Mouse (Mus musculus): ENCODE measurements around the gene B230104I21Rik. TPM values are rescaled to one million over a fixed set of nuclear protein-coding genes. Genes with fewer than 3 reads are reported as not detected.

The B230104I21Rik gene
- polyA plus RNA-seq, 1 experiment from 2014 or later: not detected

GRCm38 (mm10) chr4:154385208-154385607 lies 49.3 kb downstream of the B230104I21Rik start:
- Histone ChIP-seq H3K27ac (peak overlapping the region; percentile 67; the same call in 1 of the 2 replicates), H3K4me1 (peaks cover 67% of the 10 kb centered on the region)
- no peak for ATAC-seq (ENCODE audit: low FRiP score, low read depth)

GRCm38 (mm10) chr4:154385918-154386317 lies 50.0 kb downstream of the B230104I21Rik start:
- 29% methylated on average over 2 of the region's 2 CpGs for whole genome bisulfite sequencing
- Histone ChIP-seq H3K4me3 (no peak overlapping the region), H3K27ac (0 out of 2 replicates have a peak overlapping the region, but pooled peaks have one; percentile 67), H3K4me2 (replicated peaks) (no peak overlapping the region), H3K27me3 (no peaks in the 10 kb centered on the region), H3K9me3 (no peaks in the 10 kb centered on the region), H3K9ac (no peak overlapping the region), H3K36me3 (peaks cover 4% of the 10 kb centered on the region; the same call in 1 of the 2 replicates), H3K4me1 (peaks cover 71% of the 10 kb centered on the region)
- ATAC-seq (ENCODE audit: low FRiP score, low read depth): no peak

More at GRCm38 (mm10) chr4:154385208-154385607, 49.3 kb downstream of the B230104I21Rik start:
- no peaks in the 10 kb centered on the region for H3K27me3 ChIP-seq
- WGBS: 40% methylated on average over 8 of the region's 8 CpGs
- peaks cover 4% of the 10 kb centered on the region; the same call in 1 of the 2 replicates for H3K36me3 ChIP-seq
- H3K4me3 ChIP-seq: no peak overlapping the region
- H3K4me2 ChIP-seq (replicated peaks): peak overlapping the region; percentile 19
- no peak overlapping the region for H3K9ac ChIP-seq
- H3K9me3 ChIP-seq: no peaks in the 10 kb centered on the region

- H3K4me1 ChIP-seq: peaks cover 77% of the 10 kb centered on the region
- no peaks in the 10 kb centered on the region for H3K27me3 ChIP-seq
- 0 out of 2 replicates have a peak overlapping the region, but pooled peaks have one; percentile 33 for H3K27ac ChIP-seq
- H3K4me3 ChIP-seq: no peak overlapping the region
- H3K9ac ChIP-seq: no peak overlapping the region
- 32% methylated on average over 8 of the region's 8 CpGs for WGBS
- no peak for ATAC-seq (ENCODE audit: low FRiP score, low read depth)
- H3K9me3 ChIP-seq: no peaks in the 10 kb centered on the region
- H3K4me2 ChIP-seq (replicated peaks): no peak overlapping the region
- H3K36me3 ChIP-seq: peaks cover 4% of the 10 kb centered on the region; the same call in 1 of the 2 replicates
Measured at GRCm38 (mm10) chr4:154386810-154387209, 50.9 kb downstream of the B230104I21Rik start.

GRCm38 (mm10) chr4:154389641-154390040 lies 53.7 kb downstream of the B230104I21Rik start:
- no peaks in the 10 kb centered on the region for H3K27me3 ChIP-seq
- no peak for ATAC-seq (ENCODE audit: low FRiP score, low read depth)
- H3K9me3 ChIP-seq: no peaks in the 10 kb centered on the region
- 29% methylated on average over 2 of the region's 2 CpGs for WGBS
- H3K27ac ChIP-seq: peak overlapping the region; percentile 79
- no peak overlapping the region for H3K9ac ChIP-seq
- no peak overlapping the region for H3K4me2 ChIP-seq (replicated peaks)
- no peaks in the 10 kb centered on the region for H3K36me3 ChIP-seq
- H3K4me1 ChIP-seq: peaks cover 99% of the 10 kb centered on the region
- no peak overlapping the region for H3K4me3 ChIP-seq

GRCm38 (mm10) chr4:154390333-154391080 lies 54.6 kb downstream of the B230104I21Rik start:
- Histone ChIP-seq H3K4me3 (no peak overlapping the region), H3K9me3 (no peaks in the 10 kb centered on the region), H3K4me2 (replicated peaks) (peak overlapping the region; percentile 38), H3K4me1 (peaks cover 94% of the 10 kb centered on the region), H3K9ac (peak overlapping the region; percentile 43), H3K27ac (peak overlapping the region; percentile 79), H3K36me3 (no peaks in the 10 kb centered on the region), H3K27me3 (no peaks in the 10 kb centered on the region)
- WGBS: 9% methylated on average over 20 of the region's 20 CpGs
- 0 out of 2 replicates have a peak, but pooled peaks have one; percentile 6 for ATAC-seq (ENCODE audit: low FRiP score, low read depth)

- Histone ChIP-seq H3K27ac (no peak overlapping the region; the same call in 1 of the 2 replicates), H3K9me3 (no peaks in the 10 kb centered on the region)
- WGBS: 92% methylated on average over 1 of the region's 1 CpGs
Measured at GRCm38 (mm10) chr4:154392641-154393040, 56.7 kb downstream of the B230104I21Rik start.

GRCm38 (mm10) chr4:154393196-154394122 lies 57.5 kb downstream of the B230104I21Rik start:
- Histone ChIP-seq H3K4me3 (no peak overlapping the region), H3K9ac (peak overlapping the region; percentile 25; the same call in 1 of the 2 replicates), H3K9me3 (no peaks in the 10 kb centered on the region), H3K36me3 (no peaks in the 10 kb centered on the region), H3K27ac (no peak overlapping the region; the same call in 1 of the 2 replicates), H3K27me3 (no peaks in the 10 kb centered on the region), H3K4me1 (peaks cover 78% of the 10 kb centered on the region), H3K4me2 (replicated peaks) (no peak overlapping the region)
- ATAC-seq (ENCODE audit: low FRiP score, low read depth): no peak
- WGBS: 13% methylated on average over 18 of the region's 18 CpGs

More at GRCm38 (mm10) chr4:154392641-154393040, 56.7 kb downstream of the B230104I21Rik start:
- H3K4me2 ChIP-seq (replicated peaks): no peak overlapping the region
- ATAC-seq (ENCODE audit: low FRiP score, low read depth): no peak
- H3K4me3 ChIP-seq: no peak overlapping the region
- no peaks in the 10 kb centered on the region for H3K36me3 ChIP-seq
- no peaks in the 10 kb centered on the region for H3K27me3 ChIP-seq
- peaks cover 87% of the 10 kb centered on the region for H3K4me1 ChIP-seq
- H3K9ac ChIP-seq: peak overlapping the region; percentile 25; the same call in 1 of the 2 replicates

GRCm38 (mm10) chr4:154394123-154394722 lies 58.3 kb downstream of the B230104I21Rik start:
- no peaks in the 10 kb centered on the region for H3K27me3 ChIP-seq
- H3K9ac ChIP-seq: no peak overlapping the region
- no peaks in the 10 kb centered on the region for H3K9me3 ChIP-seq
- H3K4me2 ChIP-seq (replicated peaks): no peak overlapping the region
- H3K4me1 ChIP-seq: peaks cover 72% of the 10 kb centered on the region
- H3K27ac ChIP-seq: no peak overlapping the region
- no peak overlapping the region for H3K4me3 ChIP-seq
- WGBS: 68% methylated on average over 7 of the region's 7 CpGs
- H3K36me3 ChIP-seq: no peaks in the 10 kb centered on the region
- ATAC-seq (ENCODE audit: low FRiP score, low read depth): no peak

GRCm38 (mm10) chr4:154396652-154397301 lies 60.9 kb downstream of the B230104I21Rik start:
- Histone ChIP-seq H3K9ac (no peak overlapping the region), H3K27ac (peak overlapping the region; percentile 65; the same call in 1 of the 2 replicates), H3K4me1 (peaks cover 72% of the 10 kb centered on the region), H3K4me2 (replicated peaks) (no peak overlapping the region), H3K27me3 (no peaks in the 10 kb centered on the region), H3K4me3 (no peak overlapping the region), H3K9me3 (no peaks in the 10 kb centered on the region), H3K36me3 (no peaks in the 10 kb centered on the region)
- 61% methylated on average over 14 of the region's 14 CpGs for WGBS
- ATAC-seq (ENCODE audit: low FRiP score, low read depth): peak; percentile 74

All from limb, embryonic 13.5 days (tissue).